Mouse (Mus musculus) embryonic facial prominence, embryonic 11.5 days (tissue): Measurements from ENCODE around the gene Lrguk. TPM values are rescaled to one million over a fixed set of nuclear protein-coding genes. Genes with fewer than 3 reads are reported as not detected.

ENCODE experiments used
- ATAC-seq: fragments of 200-750 bp; cut with Nextera tagmentation; replicated peaks from 2 replicates; pipeline ENCODE4 v1.8.0; 2017; ENCODE audit warnings: low read depth; ENCODE audit not compliant: insufficient number of reproducible peaks, low FRiP score, low TSS enrichment
- DNase-seq: peaks from one replicate; pipeline ENCODE4 v3.0.0-alpha.2; 2015; ENCODE audit warnings: low spot score
- H3K27ac ChIP-seq: fragments of 300-500 bp; sonication (generic); replicated peaks from 2 replicates; pipeline ENCODE4 v1.5.1; 2014; ENCODE audit warnings: mild to moderate bottlenecking, low read depth, low read length, control low read depth
- H3K27me3 ChIP-seq: fragments of 300-500 bp; sonication (generic); 2 replicates; pipeline ENCODE4 v1.6.1; 2014; ENCODE audit warnings: mild to moderate bottlenecking, low read length, moderate library complexity, mixed read lengths; ENCODE audit not compliant: control insufficient read depth, insufficient read depth
- H3K36me3 ChIP-seq: fragments of 300-500 bp; sonication (generic); replicated peaks from 2 replicates; pipeline ENCODE4 v1.6.1; 2014; ENCODE audit warnings: low read depth, mild to moderate bottlenecking, low read length, moderate library complexity, mixed read lengths; ENCODE audit not compliant: control insufficient read depth, insufficient read depth
- H3K4me1 ChIP-seq: fragments of 300-500 bp; sonication (generic); 2 replicates; pipeline ENCODE4 v1.6.1; 2014; ENCODE audit warnings: low read length, mixed read lengths; ENCODE audit not compliant: control insufficient read depth, insufficient read depth
- H3K4me2 ChIP-seq: fragments of 300-500 bp; sonication (generic); 2 replicates; pipeline ENCODE4 v1.6.1; 2014; ENCODE audit warnings: low read depth, mild to moderate bottlenecking, control low read depth, low read length, moderate library complexity
- H3K4me3 ChIP-seq: fragments of 300-500 bp; sonication (generic); 2 replicates; pipeline ENCODE4 v1.5.1; 2014; ENCODE audit warnings: low read depth, low read length, control low read depth
- H3K9ac ChIP-seq: fragments of 300-500 bp; sonication (generic); replicated peaks from 2 replicates; pipeline ENCODE4 v1.6.1; 2014; ENCODE audit warnings: mild to moderate bottlenecking, control low read depth, low read length
- H3K9me3 ChIP-seq: fragments of 300-500 bp; sonication (generic); replicated peaks from 2 replicates; pipeline ENCODE4 v1.6.1; 2016; ENCODE audit warnings: mild to moderate bottlenecking, low read length, inconsistent platforms, mixed read lengths; ENCODE audit not compliant: control insufficient read depth
- WGBS: fragments of 180-500 bp; shearing (Covaris S2); extraction: QIAGEN DNeasy Blood & Tissue Kit; methylation state at CpG from one replicate; pipeline ENCODE4 v1.1.7; 2014; 5-methylcytosine and 5-hydroxymethylcytosine counted together
- polyA plus RNA-seq: library from polyadenylated mRNA; unstranded; fragments of >200 nt; fragmentation: Nextera tagmentation; extraction: Ambion mirVana; gene quantifications from 2 replicates; pipeline ENCODE4 v1.2.1, GENCODE M21; 2014

The Lrguk gene
- polyA plus RNA-seq, 1 experiment from 2014 or later, result 0.67 TPM

GRCm38 (mm10) chr6:34003033-34003432 lies 26.2 kb upstream of the Lrguk start:
- H3K4me1 ChIP-seq, result no peaks in the 10 kb centered on the region
- no peak overlapping the region for H3K4me2 ChIP-seq
- no peaks in the 10 kb centered on the region for H3K27me3 ChIP-seq
- no peak overlapping the region for H3K4me3 ChIP-seq
- ATAC-seq (no peak), DNase-seq (no peak)
- no peak overlapping the region for H3K27ac ChIP-seq
- H3K9me3 ChIP-seq, result no peaks in the 10 kb centered on the region
- no peaks in the 10 kb centered on the region for H3K36me3 ChIP-seq
- WGBS, result 11% methylated on average over 1 of the region's 1 CpGs
- H3K9ac ChIP-seq, result no peak overlapping the region

GRCm38 (mm10) chr6:34013469-34013868 lies 15.8 kb upstream of the Lrguk start:
- H3K36me3 ChIP-seq, result no peaks in the 10 kb centered on the region
- no peaks in the 10 kb centered on the region for H3K9me3 ChIP-seq
- no peak overlapping the region for H3K4me3 ChIP-seq
- WGBS, result 73% methylated on average over 6 of the region's 6 CpGs
- DNase-seq (no peak), ATAC-seq (no peak)
- no peaks in the 10 kb centered on the region for H3K4me1 ChIP-seq
- no peak overlapping the region for H3K9ac ChIP-seq
- no peak overlapping the region for H3K4me2 ChIP-seq
- H3K27ac ChIP-seq, result no peak overlapping the region
- H3K27me3 ChIP-seq, result no peaks in the 10 kb centered on the region

GRCm38 (mm10) chr6:34029746-34030027 lies 439 bp downstream of the Lrguk start:
- Histone ChIP-seq H3K27ac (no peak overlapping the region), H3K36me3 (no peaks in the 10 kb centered on the region), H3K4me1 (no peaks in the 10 kb centered on the region), H3K9me3 (no peaks in the 10 kb centered on the region), H3K4me3 (peak overlapping the region; percentile 61), H3K27me3 (no peaks in the 10 kb centered on the region), H3K9ac (peak overlapping the region; percentile 49), H3K4me2 (peak overlapping the region; percentile 88)
- DNase-seq, result no peak
- 0% methylated on average over 4 of the region's 4 CpGs for WGBS
- ATAC-seq, result 0 out of 2 replicates have a peak, but pooled peaks have one; percentile 20

- Histone ChIP-seq H3K27ac (no peak overlapping the region), H3K9ac (no peak overlapping the region), H3K4me1 (no peaks in the 10 kb centered on the region), H3K4me3 (no peak overlapping the region), H3K36me3 (no peaks in the 10 kb centered on the region), H3K9me3 (no peaks in the 10 kb centered on the region), H3K4me2 (no peak overlapping the region), H3K27me3 (no peaks in the 10 kb centered on the region)
- WGBS, result 45% methylated on average over 3 of the region's 3 CpGs
- DNase-seq, result peak; percentile 21
- no peak for ATAC-seq
Measured at GRCm38 (mm10) chr6:34034096-34034495, 4.8 kb downstream of the Lrguk start.

- Histone ChIP-seq H3K4me1 (no peaks in the 10 kb centered on the region), H3K27ac (no peak overlapping the region), H3K4me2 (no peak overlapping the region), H3K4me3 (no peak overlapping the region), H3K36me3 (no peaks in the 10 kb centered on the region), H3K9ac (no peak overlapping the region), H3K9me3 (no peaks in the 10 kb centered on the region), H3K27me3 (no peaks in the 10 kb centered on the region)
- ATAC-seq (no peak), DNase-seq (peak; percentile 11)
- 42% methylated on average over 15 of the region's 15 CpGs for WGBS
Measured at GRCm38 (mm10) chr6:34034577-34035461, 5.6 kb downstream of the Lrguk start.

GRCm38 (mm10) chr6:34040624-34041235 lies 11.5 kb downstream of the Lrguk start:
- no peak overlapping the region for H3K4me3 ChIP-seq
- H3K27me3 ChIP-seq, result no peaks in the 10 kb centered on the region
- ATAC-seq (peak; percentile 82), DNase-seq (peak; percentile 87)
- H3K36me3 ChIP-seq, result no peaks in the 10 kb centered on the region
- H3K9me3 ChIP-seq, result no peaks in the 10 kb centered on the region
- H3K27ac ChIP-seq, result no peak overlapping the region
- no peaks in the 10 kb centered on the region for H3K4me1 ChIP-seq
- no peak overlapping the region for H3K9ac ChIP-seq
- H3K4me2 ChIP-seq, result no peak overlapping the region
- 40% methylated on average over 12 of the region's 12 CpGs for WGBS

GRCm38 (mm10) chr6:34041589-34042280 lies 12.5 kb downstream of the Lrguk start:
- no peaks in the 10 kb centered on the region for H3K27me3 ChIP-seq
- no peak overlapping the region for H3K4me3 ChIP-seq
- no peak overlapping the region for H3K4me2 ChIP-seq
- 87% methylated on average over 11 of the region's 11 CpGs for WGBS
- no peak for DNase-seq
- no peak overlapping the region for H3K27ac ChIP-seq
- no peak overlapping the region for H3K9ac ChIP-seq
- no peaks in the 10 kb centered on the region for H3K36me3 ChIP-seq
- no peak for ATAC-seq
- no peaks in the 10 kb centered on the region for H3K9me3 ChIP-seq
- H3K4me1 ChIP-seq, result no peaks in the 10 kb centered on the region
